Mouse (Mus musculus): ENCODE results near the gene Fstl3. TPM values are rescaled to one million over a fixed set of nuclear protein-coding genes. Genes with fewer than 3 reads are reported as not detected.
"Not testable (repeated sequence)": the region's sequence is repeated elsewhere in the genome, so short reads cannot be mapped to it uniquely, and the experiment has no call there.

The Fstl3 gene
- 10 to 100 TPM in 1 of 2 experiments, 1 to 10 TPM in 1; 10.0 to 37.2 TPM for total RNA-seq (2021)
- 47.0 and 74.7 TPM in 2 replicates for polyA plus RNA-seq (2012; rRNA removed)
- long read RNA-seq, transcript Fstl3-201 (5 exons, 1,955 nt), result major isoform, 26 of 34 reads
- long read RNA-seq, partial matches to known transcripts, result 1 of 34 reads
- long read RNA-seq, other reads (novel, unspliced or antisense), result 4 of 34 reads

DNA sequence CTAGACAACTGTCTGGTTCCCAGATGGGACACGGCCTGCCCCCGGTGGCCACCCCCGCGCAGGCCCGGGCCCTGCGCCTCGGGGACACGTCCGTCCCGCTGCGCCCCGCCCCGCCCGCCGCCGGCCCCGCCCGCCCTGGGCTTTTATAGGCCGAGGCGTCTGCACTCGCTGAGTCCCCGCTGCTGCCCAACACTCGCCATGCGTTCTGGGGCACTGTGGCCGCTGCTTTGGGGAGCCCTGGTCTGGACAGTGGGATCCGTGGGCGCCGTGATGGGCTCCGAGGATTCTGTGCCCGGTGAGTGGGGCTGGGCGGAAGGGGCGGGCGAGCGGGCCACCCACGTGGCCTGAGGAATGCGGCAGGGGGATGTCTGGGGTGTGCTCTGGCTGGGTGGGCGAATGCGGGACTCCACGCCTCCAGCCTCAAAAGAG is at the start of gene Fstl3:
Gene Fstl3 (plus strand): TSS at position 170 of the 429 bp plus-strand sequence.
- peak; percentile 70 for DNase-seq

GRCm38 (mm10) chr10:79728323-79729249 is 48.5 kb upstream of the Fstl3 start:
- DNase-seq, result no peak

DNA sequence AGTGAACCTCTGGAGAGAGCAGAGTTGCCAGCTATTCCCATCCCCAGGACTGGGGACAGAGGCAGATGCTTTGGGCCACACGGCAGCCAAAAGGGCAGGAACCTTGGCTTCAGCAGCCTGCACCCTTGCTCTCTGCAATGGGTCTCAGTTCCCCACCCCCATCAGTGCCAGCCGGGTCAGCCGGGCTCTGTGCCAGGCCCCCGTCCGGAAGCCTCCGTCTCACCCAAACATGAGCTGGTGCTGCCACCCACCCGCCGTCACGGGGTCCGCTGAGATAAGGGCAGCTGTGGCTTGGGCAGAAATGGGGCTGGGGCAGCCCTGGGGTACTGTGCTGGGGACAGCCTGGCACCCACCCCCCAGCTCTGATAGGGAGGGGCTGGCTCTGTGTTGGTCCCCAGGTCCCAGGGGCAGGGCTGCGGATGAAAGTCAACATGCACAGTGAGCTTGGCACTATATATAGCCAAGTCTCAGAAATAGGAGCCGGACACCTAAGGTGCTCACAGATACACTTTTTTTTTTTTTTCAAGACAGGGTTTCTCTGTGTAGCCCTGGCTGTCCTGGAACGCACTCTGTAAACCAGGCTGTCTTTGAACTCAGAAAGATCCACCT is 47.6 kb upstream of the Fstl3 start:
- DNase-seq, result no peak

- DNase-seq, result no peak
Measured at GRCm38 (mm10) chr10:79732500-79732899, 44.6 kb upstream of the Fstl3 start.

DNA sequence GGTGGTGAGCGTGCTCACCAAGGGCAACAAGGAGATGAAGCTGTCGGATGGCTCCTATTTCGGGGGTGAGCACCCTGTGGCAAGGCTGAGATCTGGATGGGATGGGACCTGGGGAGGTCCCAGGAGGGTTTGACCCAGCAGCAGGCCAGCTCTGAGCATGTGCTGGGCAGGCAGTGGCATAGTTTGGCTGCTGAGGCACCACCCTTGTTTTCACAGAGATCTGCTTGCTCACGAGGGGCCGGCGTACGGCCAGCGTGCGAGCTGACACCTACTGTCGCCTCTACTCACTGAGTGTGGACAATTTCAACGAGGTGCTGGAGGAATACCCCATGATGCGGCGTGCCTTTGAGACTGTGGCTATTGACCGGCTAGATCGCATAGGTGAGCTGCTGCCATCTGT is 43.2 kb upstream of the Fstl3 start:
- no peak for DNase-seq

DNA sequence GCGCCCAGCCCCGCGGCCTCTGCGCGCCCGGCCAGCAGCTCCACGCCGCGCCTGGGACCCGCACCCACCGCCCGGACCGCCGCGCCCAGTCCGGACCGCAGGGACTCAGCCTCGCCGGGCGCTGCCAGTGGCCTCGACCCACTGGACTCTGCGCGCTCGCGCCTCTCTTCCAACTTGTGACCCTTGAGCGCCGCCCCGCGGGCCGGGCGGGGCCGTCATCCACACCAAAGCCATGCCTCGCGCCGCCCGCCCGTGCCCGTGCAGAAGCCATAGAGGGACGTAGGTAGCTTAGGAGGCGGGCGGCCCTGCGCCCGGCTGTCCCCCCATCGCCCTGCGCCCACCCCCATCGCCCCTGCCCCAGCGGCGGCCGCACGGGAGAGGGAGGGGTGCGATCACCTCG is 41.7 kb upstream of the Fstl3 start:
- DNase-seq, result peak; percentile 36

- DNase-seq, result no peak
Measured at GRCm38 (mm10) chr10:79736706-79737105, 40.4 kb upstream of the Fstl3 start.

- no peak for DNase-seq
Measured at GRCm38 (mm10) chr10:79738259-79738658, 38.8 kb upstream of the Fstl3 start.

DNA sequence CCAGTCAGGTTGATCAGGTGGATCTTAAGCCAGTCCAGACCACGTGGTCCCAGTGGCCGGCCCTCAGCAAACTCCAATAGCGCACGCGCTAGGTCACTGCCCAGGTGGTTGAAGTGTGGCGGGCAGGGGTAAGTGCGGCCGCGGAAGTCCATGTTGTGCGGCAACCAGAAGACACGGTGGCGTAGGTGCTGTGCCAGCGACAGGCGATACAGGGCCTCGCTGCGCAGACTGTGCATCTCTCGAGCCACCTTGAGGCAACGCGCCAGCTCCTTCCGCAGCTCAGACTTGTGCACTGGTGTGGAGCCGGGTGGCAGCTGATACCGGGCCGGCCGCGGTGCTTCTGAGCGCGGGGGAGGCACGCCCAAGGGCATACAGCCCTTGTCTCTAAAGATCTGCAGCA is 37.8 kb upstream of the Fstl3 start:
- DNase-seq, result no peak

- DNase-seq, result no peak
Measured at GRCm38 (mm10) chr10:79740863-79741262, 36.2 kb upstream of the Fstl3 start.

- DNase-seq, result no peak
Measured at GRCm38 (mm10) chr10:79743161-79743560, 33.9 kb upstream of the Fstl3 start.

DNA sequence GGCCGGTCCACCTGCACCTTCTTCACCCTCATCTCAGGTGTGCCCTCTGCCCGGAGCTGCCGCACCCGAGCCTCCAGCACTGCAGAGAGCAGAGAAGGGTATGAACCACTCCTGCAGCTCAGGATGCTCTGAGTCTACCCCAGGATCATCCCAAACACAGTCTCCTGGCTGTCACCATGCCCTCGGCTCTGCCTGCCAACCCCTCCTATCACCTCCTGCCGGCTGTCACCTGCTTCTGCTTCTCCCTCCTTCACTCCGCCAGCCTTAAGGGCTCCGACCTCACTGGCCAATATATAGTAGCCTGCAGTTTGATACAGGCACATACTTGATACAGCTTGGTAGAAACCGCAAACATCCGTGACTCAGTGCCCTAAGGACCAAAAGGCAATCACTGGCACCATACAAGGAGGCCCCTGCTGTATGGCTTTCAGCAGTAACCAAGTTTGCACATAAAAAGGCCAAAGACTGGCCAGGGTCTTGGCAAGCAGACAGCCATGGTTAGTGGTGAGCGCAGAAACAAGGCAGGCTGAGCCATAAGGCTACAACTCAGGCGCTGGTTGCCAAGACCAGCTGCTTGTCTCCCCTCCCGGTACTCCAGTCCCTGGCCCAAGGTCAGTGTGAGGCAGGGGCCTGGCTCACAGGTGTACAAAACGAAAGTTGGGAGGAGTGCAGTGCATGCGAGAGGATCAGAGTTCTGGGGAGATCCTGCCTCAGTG is 33.3 kb upstream of the Fstl3 start:
- DNase-seq, result no peak

DNA sequence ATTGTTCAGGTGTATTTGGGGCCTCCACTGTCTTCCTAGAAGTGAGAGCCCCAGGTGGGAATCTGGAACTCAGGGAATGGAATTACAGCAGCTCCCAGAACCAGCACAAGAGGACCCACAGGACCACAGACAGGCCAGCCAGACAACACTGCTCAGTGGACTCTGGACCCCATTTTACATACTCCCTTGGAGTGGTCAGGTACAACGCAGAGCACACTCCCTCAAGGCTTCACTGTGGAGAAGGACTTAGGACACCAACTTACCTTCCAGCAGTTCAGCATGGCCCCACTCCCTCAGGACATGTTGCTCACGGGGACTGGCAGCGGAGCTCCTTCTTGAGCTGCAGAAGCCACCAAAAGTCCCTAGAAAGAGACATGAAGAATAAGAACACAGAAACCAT is 31.7 kb upstream of the Fstl3 start:
- DNase-seq, result no peak

DNA sequence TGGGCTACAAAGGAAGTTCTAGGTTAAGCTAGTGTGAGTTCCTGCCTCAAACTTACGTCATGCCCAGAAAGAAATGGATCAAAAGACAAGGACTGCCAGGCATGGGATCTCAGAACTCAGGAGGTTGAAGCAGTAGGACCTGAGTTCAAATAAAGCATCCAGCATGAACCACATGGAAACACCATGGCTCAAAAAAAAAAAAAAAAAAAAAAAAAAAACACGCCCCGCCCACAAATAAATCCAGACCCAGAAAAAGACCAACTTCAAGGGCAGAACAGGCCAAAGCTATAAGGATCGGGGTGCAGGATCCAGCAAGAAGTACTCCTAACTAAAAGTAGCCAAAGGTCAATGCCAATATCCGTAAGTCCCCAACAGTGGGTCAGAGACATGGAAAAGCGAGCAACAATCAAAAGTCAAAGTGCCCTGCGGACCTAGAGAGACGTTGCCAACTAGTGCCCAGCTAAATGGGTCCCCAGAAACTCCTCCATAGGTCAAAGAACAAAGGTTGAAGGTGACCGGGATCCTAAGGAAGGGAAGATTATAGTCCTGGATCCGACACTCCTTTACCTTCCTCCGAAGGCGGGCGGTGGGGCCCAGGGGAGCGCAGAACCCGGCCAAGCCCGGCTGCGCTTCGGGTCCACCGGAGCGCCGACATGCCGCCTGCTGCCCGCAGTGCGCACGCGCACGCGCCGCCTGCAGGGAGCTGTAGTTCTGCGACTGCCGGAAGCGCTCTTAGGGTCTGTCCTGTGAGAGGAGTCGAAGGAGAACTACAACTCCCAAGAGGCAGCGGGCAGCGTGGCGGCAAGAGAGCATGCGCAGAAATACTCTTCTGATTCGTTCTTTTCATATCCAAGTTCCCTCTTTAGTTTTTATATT is 30.9 kb upstream of the Fstl3 start, which contains the start of gene Polrmt:
Gene Polrmt (minus strand): TSS at position 684 of the 876 bp plus-strand sequence.
- DNase-seq, result peak; percentile 96

DNA sequence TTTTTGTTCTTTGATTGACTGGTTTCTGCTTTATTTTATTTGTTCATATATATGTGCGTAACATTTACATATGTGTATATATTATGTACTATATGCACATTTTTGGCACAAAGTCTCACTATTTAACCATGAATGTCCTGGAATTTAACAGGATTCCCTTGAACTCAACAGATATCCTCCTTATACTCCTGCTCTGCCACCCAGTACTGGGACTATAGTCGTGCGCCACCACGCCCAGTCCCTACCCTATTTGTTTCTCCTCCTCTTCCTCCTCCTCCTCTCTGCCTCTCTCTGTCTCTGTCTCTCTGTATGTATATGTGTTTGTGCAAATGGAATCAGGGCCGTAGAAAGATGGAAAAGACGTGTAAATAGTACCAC is 30.3 kb upstream of the Fstl3 start:
- no peak for DNase-seq

GRCm38 (mm10) chr10:79748496-79748895 is 28.6 kb upstream of the Fstl3 start:
- DNase-seq, result no peak

GRCm38 (mm10) chr10:79754856-79755516 is 22.1 kb upstream of the Fstl3 start, which contains the start of gene Fgf22:
Gene Fgf22, plus strand, starts transcription at chr10:79755076.
- peak; percentile 88 for DNase-seq

DNA sequence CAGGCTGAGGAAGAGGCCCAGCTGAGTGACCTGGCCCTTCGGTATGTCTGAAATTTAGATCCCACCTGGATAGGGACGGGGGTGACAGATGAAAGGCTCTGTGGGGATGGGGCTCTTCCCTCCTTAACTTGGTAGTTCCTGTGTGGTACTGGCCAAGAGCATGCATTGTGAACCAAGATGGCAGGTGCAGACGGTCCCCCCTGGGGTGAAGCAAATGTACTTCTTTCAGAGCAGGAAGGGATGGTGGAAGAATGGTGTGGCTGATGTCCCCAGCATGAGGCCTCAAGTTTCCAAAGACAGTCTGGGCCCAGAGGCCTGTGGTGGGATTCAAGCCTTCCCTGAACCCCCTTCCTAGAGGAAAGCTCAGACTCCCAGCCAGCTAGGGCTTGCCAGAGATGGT is 21.2 kb upstream of the Fstl3 start:
- DNase-seq, result no peak

- no peak for DNase-seq
Measured at GRCm38 (mm10) chr10:79756660-79757059, 20.4 kb upstream of the Fstl3 start.

GRCm38 (mm10) chr10:79759675-79760074 is 17.4 kb upstream of the Fstl3 start:
- DNase-seq, result not testable (repeated sequence)

Measured in adrenal gland, adult 2 months (tissue).